Mouse (Mus musculus) adrenal gland, postnatal 4 days (tissue): ENCODE measurements around the gene Sh3pxd2b. TPM values are rescaled to one million over a fixed set of nuclear protein-coding genes. Genes with fewer than 3 reads are reported as not detected.

ENCODE experiments used
- DNase-seq, 2 experiments: peaks; one replicate each; pipeline ENCODE4 v3.0.0; 2021 to 2022; ENCODE audit warnings: low spot score in 2 of 2, mixed read lengths in 2 of 2
- total RNA-seq, 2 experiments: library from RNA; stranded (reverse); gene quantifications; 2 replicates each; pipeline ENCODE4 v1.2.3; 2021

Sh3pxd2b gene
- total RNA-seq, 2 experiments from 2014 or later = 23.4 to 29.2 TPM

- no peak for DNase-seq
Observed at GRCm38 (mm10) chr11:32373266-32374026, 25.8 kb downstream of the Sh3pxd2b start.

GRCm38 (mm10) chr11:32374027-32374589, 26.5 kb downstream of the Sh3pxd2b start:
- DNase-seq = no peak

GRCm38 (mm10) chr11:32375104-32375535, 27.5 kb downstream of the Sh3pxd2b start:
- DNase-seq = no peak

- DNase-seq = no peak
Observed at GRCm38 (mm10) chr11:32376086-32376485, 28.5 kb downstream of the Sh3pxd2b start.

GRCm38 (mm10) chr11:32379910-32380309, 32.3 kb downstream of the Sh3pxd2b start:
- no peak for DNase-seq

GRCm38 (mm10) chr11:32383341-32384134, 35.9 kb downstream of the Sh3pxd2b start:
- no peak for DNase-seq

GRCm38 (mm10) chr11:32384135-32384801, 36.6 kb downstream of the Sh3pxd2b start:
- DNase-seq = no peak

- no peak for DNase-seq
Observed at GRCm38 (mm10) chr11:32386043-32386442, 38.4 kb downstream of the Sh3pxd2b start.

- DNase-seq = no peak
Observed at GRCm38 (mm10) chr11:32388064-32388463, 40.4 kb downstream of the Sh3pxd2b start.

- no peak for DNase-seq
Observed at GRCm38 (mm10) chr11:32393095-32393494, 45.5 kb downstream of the Sh3pxd2b start.

- DNase-seq = no peak
Observed at GRCm38 (mm10) chr11:32395791-32396190, 48.2 kb downstream of the Sh3pxd2b start.

- no peak for DNase-seq
Observed at GRCm38 (mm10) chr11:32398446-32398845, 50.8 kb downstream of the Sh3pxd2b start.

- no peak for DNase-seq
Observed at GRCm38 (mm10) chr11:32399261-32399660, 51.6 kb downstream of the Sh3pxd2b start.

GRCm38 (mm10) chr11:32402712-32403111, 55.1 kb downstream of the Sh3pxd2b start:
- DNase-seq = no peak

- no peak for DNase-seq
Observed at GRCm38 (mm10) chr11:32404708-32405107, 57.1 kb downstream of the Sh3pxd2b start.

GRCm38 (mm10) chr11:32407863-32408262, 60.2 kb downstream of the Sh3pxd2b start:
- DNase-seq = no peak

GRCm38 (mm10) chr11:32409052-32409451, 61.4 kb downstream of the Sh3pxd2b start:
- no peak for DNase-seq

GRCm38 (mm10) chr11:32409823-32410562, 62.4 kb downstream of the Sh3pxd2b start:
- DNase-seq = no peak

- no peak for DNase-seq
Observed at GRCm38 (mm10) chr11:32420001-32420400, 72.4 kb downstream of the Sh3pxd2b start.

GRCm38 (mm10) chr11:32423311-32423710, 75.7 kb downstream of the Sh3pxd2b start:
- no peak for DNase-seq

- no peak for DNase-seq
Observed at GRCm38 (mm10) chr11:32424600-32424999, 77.0 kb downstream of the Sh3pxd2b start.
